Mouse (Mus musculus): Measurements from ENCODE around the gene Actr3b. TPM values are rescaled to one million over a fixed set of nuclear protein-coding genes. Genes with fewer than 3 reads are reported as not detected.

Gene Actr3b
- polyA plus RNA-seq, 1 experiment from 2014 or later = 19.9 TPM

GRCm38 (mm10) chr5:25752862-25753261 lies 6.9 kb upstream of the Actr3b start:
- Histone ChIP-seq H3K27me3 (no peaks in the 10 kb centered on the region), H3K4me2 (no peak overlapping the region), H3K36me3 (no peaks in the 10 kb centered on the region), H3K9me3 (no peaks in the 10 kb centered on the region), H3K27ac (no peak overlapping the region), H3K4me3 (no peak overlapping the region), H3K9ac (no peak overlapping the region), H3K4me1 (replicated peaks) (peaks cover 14% of the 10 kb centered on the region)
- ATAC-seq (ENCODE audit: low FRiP score) = no peak
- 80% methylated on average over 5 of the region's 5 CpGs for WGBS

GRCm38 (mm10) chr5:25753556-25754235 lies 6.1 kb upstream of the Actr3b start:
- Histone ChIP-seq H3K36me3 (no peaks in the 10 kb centered on the region), H3K27me3 (no peaks in the 10 kb centered on the region), H3K4me1 (replicated peaks) (peaks cover 14% of the 10 kb centered on the region), H3K27ac (peak overlapping the region; percentile 45), H3K9me3 (no peaks in the 10 kb centered on the region), H3K4me2 (no peak overlapping the region), H3K9ac (no peak overlapping the region), H3K4me3 (no peak overlapping the region)
- 59% methylated on average over 8 of the region's 8 CpGs for WGBS
- ATAC-seq (ENCODE audit: low FRiP score) = no peak

- H3K9me3 ChIP-seq = no peaks in the 10 kb centered on the region
- peaks cover 14% of the 10 kb centered on the region for H3K4me1 ChIP-seq (replicated peaks)
- no peak overlapping the region for H3K4me3 ChIP-seq
- no peak overlapping the region for H3K4me2 ChIP-seq
- H3K36me3 ChIP-seq = no peaks in the 10 kb centered on the region
- ATAC-seq (ENCODE audit: low FRiP score) = peak; percentile 57
- H3K9ac ChIP-seq = no peak overlapping the region
- H3K27me3 ChIP-seq = no peaks in the 10 kb centered on the region
- H3K27ac ChIP-seq = peak overlapping the region; percentile 45
- WGBS = 20% methylated on average over 2 of the region's 2 CpGs
Measured at GRCm38 (mm10) chr5:25754236-25754766, 5.5 kb upstream of the Actr3b start.

DNA sequence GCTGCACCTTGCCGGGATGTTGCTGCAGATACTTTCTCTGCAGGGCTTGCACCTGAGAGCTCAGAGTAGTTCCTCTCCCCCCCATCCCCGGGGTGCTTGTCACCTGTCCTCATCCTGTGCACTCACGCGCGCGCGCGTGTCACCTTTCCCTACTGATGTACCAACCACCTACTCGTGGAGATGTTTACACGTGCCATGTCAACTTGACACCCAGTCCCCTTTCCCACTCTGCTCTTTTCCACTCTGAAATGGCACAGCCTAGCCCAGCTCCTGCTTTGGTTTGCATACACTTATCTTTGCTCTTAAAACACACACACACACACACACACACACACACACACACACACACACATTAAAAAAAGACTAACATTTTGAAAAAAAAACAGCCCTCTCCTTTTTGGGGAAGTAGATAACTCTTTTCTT lies 624 bp downstream of the Actr3b start:
- Histone ChIP-seq H3K4me1 (replicated peaks) (peaks cover 14% of the 10 kb centered on the region), H3K36me3 (no peaks in the 10 kb centered on the region), H3K9ac (peak overlapping the region; percentile 87), H3K9me3 (no peaks in the 10 kb centered on the region), H3K27ac (no peak overlapping the region), H3K4me2 (peak overlapping the region; percentile 82), H3K27me3 (no peaks in the 10 kb centered on the region), H3K4me3 (peak overlapping the region; percentile 81)
- WGBS = 3% methylated on average over 10 of the region's 10 CpGs
- ATAC-seq (ENCODE audit: low FRiP score) = no peak

- no peak overlapping the region; the same call in 1 of the 2 replicates for H3K9ac ChIP-seq
- no peak overlapping the region for H3K27ac ChIP-seq
- no peaks in the 10 kb centered on the region for H3K27me3 ChIP-seq
- H3K4me2 ChIP-seq = peak overlapping the region; percentile 82
- peaks cover 14% of the 10 kb centered on the region for H3K4me1 ChIP-seq (replicated peaks)
- no peaks in the 10 kb centered on the region for H3K36me3 ChIP-seq
- no peak for ATAC-seq (ENCODE audit: low FRiP score)
- peak overlapping the region; percentile 81; the same call in 1 of the 2 replicates for H3K4me3 ChIP-seq
- H3K9me3 ChIP-seq = no peaks in the 10 kb centered on the region
- 68% methylated on average over 3 of the region's 3 CpGs for WGBS
Measured at GRCm38 (mm10) chr5:25760871-25761270, 1.1 kb downstream of the Actr3b start.

DNA sequence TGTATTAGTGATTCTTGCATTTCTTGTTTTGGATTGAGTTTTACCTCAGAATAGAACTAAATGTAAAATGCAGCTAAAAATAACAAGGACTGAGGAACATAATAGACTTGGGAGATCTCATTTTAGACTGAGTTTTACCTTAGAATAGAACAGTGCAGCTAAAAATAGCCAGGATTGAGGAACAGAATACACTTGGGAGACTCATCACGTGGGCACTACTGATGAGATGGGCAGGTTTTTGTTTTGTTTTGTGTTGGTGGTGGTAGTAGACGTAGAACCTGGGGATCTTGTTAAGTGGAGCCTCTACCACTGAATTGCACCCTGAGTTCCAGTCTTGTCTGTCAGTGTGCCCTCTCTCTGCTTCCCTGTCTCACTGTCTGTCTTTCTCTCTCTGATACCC lies 2.1 kb downstream of the Actr3b start:
- Histone ChIP-seq H3K27me3 (no peaks in the 10 kb centered on the region), H3K27ac (no peak overlapping the region), H3K4me3 (no peak overlapping the region), H3K9me3 (no peaks in the 10 kb centered on the region), H3K36me3 (no peaks in the 10 kb centered on the region), H3K4me2 (no peak overlapping the region), H3K9ac (no peak overlapping the region), H3K4me1 (replicated peaks) (peaks cover 14% of the 10 kb centered on the region)
- 89% methylated on average over 2 of the region's 2 CpGs for whole genome bisulfite sequencing
- ATAC-seq (ENCODE audit: low FRiP score) = no peak

GRCm38 (mm10) chr5:25769006-25769405 lies 9.2 kb downstream of the Actr3b start:
- Histone ChIP-seq H3K9ac (no peak overlapping the region), H3K9me3 (peaks cover 14% of the 10 kb centered on the region; the same call in 1 of the 2 replicates), H3K4me1 (replicated peaks) (no peaks in the 10 kb centered on the region), H3K27ac (no peak overlapping the region), H3K27me3 (no peaks in the 10 kb centered on the region), H3K4me2 (peak overlapping the region; percentile 34), H3K36me3 (no peaks in the 10 kb centered on the region), H3K4me3 (peak overlapping the region; percentile 11; the same call in 1 of the 2 replicates)
- 74% methylated on average over 17 of the region's 17 CpGs for WGBS
- no peak for ATAC-seq (ENCODE audit: low FRiP score)

DNA sequence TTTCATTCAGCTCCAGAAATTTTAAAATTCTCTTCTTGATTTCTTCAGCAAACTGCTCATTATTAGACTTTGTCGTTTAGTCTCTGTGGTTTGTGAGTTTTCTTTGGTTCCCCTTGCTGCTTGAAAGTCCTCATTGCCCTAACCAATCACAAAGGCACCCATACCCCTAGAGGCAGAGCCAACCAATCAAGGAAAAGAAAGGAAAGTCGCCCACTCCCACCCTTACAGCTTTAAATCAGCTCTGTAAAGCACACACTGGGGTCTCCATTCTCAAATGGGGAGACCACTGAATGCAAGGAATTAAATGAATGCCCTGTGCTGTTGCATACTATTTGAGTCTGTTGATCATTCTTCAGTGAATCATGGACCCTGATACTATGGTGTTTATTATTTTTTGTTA lies 9.6 kb downstream of the Actr3b start:
- 56% methylated on average over 2 of the region's 2 CpGs for WGBS
- Histone ChIP-seq H3K27ac (no peak overlapping the region), H3K4me1 (replicated peaks) (no peaks in the 10 kb centered on the region), H3K36me3 (no peaks in the 10 kb centered on the region), H3K9me3 (peaks cover 14% of the 10 kb centered on the region; the same call in 1 of the 2 replicates), H3K4me3 (no peak overlapping the region), H3K9ac (no peak overlapping the region), H3K27me3 (no peaks in the 10 kb centered on the region), H3K4me2 (peak overlapping the region; percentile 34; the same call in 1 of the 2 replicates)
- no peak for ATAC-seq (ENCODE audit: low FRiP score)

DNA sequence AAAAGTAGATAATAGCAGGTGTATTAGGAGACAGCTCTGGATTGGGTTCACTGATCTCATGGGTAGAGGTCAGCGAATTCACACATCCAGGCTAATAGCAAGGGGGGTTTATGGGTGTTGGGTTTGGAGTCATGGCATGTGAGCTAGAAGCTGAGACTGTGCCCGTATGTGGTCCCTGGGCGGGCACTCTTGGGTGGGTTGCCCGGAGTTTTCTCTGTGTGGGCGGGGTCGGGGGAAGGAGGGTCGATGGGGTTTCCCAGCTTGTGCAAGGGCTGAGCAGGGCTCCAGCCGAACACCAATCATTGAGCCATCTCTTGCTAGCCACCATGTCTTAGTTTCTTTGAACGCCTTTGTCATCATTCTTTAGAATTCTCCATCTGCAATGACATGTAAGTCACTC lies 12.7 kb downstream of the Actr3b start:
- no peak overlapping the region for H3K9ac ChIP-seq
- H3K27ac ChIP-seq = no peak overlapping the region
- H3K4me2 ChIP-seq = no peak overlapping the region
- H3K36me3 ChIP-seq = no peaks in the 10 kb centered on the region
- no peaks in the 10 kb centered on the region for H3K27me3 ChIP-seq
- peaks cover 14% of the 10 kb centered on the region; the same call in 1 of the 2 replicates for H3K9me3 ChIP-seq
- H3K4me3 ChIP-seq = no peak overlapping the region
- 93% methylated on average over 9 of the region's 9 CpGs for WGBS
- no peak for ATAC-seq (ENCODE audit: low FRiP score)
- H3K4me1 ChIP-seq (replicated peaks) = no peaks in the 10 kb centered on the region

DNA sequence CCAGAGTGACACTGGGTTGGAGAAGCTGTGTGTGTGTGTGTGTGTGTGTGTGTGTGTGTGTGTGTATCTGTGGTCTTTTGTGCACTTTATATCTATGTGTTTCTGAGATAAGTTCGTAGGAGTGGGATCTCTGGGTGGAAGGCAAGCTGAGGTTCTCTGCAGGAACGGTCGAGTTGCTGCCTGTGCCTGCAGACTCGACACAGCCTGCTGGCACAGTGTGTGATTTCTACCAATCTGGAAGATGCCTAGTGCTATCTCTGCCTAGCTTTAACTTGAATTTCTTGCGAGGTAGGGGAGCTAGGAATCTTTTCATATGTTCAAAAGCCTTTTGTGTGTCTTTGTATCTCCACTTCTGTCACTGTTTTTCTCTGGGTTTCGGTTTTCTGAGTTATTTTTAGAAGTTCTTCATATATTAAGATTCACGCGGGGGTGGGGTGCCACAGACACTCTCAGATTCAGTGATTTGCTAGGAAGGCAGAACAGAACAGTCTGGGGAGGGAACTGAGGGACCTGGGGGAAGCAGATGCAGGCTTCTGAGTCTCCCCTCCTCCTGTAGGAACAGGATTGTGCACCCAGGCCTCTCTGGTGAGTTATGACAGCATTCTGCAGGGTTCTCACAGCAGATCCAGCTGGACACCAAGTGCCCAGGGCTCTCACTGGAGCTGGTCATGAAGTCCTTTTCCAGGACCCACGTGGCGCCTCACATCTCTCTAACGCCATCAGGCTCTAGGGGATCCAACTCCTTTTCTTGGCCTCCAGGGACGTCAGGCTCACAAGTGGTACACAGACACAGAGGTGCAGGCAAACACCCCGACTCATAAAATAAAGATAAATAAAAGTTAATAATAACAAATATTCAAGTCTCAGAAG lies 14.4 kb downstream of the Actr3b start:
- H3K4me3 ChIP-seq = no peak overlapping the region
- 87% methylated on average over 13 of the region's 13 CpGs for WGBS
- H3K9ac ChIP-seq = no peak overlapping the region
- H3K4me2 ChIP-seq = no peak overlapping the region
- H3K36me3 ChIP-seq = no peaks in the 10 kb centered on the region
- no peaks in the 10 kb centered on the region for H3K27me3 ChIP-seq
- peaks cover 14% of the 10 kb centered on the region; the same call in 1 of the 2 replicates for H3K9me3 ChIP-seq
- H3K4me1 ChIP-seq (replicated peaks) = no peaks in the 10 kb centered on the region
- no peak overlapping the region for H3K27ac ChIP-seq
- no peak for ATAC-seq (ENCODE audit: low FRiP score)

DNA sequence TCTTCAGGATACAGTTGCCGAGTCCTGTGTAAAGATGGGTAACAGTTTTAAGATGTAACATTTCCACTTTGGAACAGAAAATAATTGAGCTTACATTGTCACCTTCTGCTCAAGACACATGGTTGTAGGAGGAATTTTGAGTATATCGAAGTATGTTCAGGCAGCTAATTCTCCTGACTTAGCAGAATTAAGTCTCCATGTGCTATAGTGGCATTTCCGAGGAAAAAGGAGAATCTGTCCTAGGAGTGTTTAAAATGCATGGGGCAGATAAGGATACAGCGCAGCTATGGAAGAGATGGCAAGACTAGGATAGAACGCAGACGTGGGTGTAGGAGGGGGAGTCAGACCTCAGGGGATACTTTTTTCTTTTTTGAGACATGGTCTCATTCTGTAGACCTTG lies 31.8 kb downstream of the Actr3b start:
- no peaks in the 10 kb centered on the region for H3K4me1 ChIP-seq (replicated peaks)
- ATAC-seq (ENCODE audit: low FRiP score) = no peak
- WGBS = 90% methylated on average over 6 of the region's 6 CpGs
- no peak overlapping the region for H3K27ac ChIP-seq
- H3K9me3 ChIP-seq = no peaks in the 10 kb centered on the region
- H3K36me3 ChIP-seq = no peaks in the 10 kb centered on the region
- no peak overlapping the region for H3K4me2 ChIP-seq
- no peak overlapping the region for H3K4me3 ChIP-seq
- H3K9ac ChIP-seq = no peak overlapping the region
- no peaks in the 10 kb centered on the region for H3K27me3 ChIP-seq

DNA sequence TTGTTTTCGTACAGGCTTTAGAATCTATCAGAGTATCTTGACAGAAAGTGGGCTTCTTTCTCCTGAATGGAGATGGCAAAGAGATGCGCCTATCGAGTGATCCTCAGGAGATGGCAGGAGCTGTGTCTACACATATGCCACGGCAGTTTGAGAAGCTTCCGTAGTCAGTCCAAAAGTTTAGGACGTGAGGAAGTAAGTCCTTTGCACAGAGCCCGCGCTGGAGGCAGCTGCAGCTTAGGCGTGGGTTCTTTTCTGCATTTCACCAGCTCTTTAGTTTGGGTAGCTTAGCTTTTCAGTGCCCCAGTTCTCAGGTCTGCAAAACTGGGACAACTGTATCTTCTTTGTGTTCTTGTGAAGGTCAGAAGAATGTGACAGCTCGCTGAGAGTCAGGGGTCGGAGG lies 38.0 kb downstream of the Actr3b start:
- Histone ChIP-seq H3K36me3 (no peaks in the 10 kb centered on the region), H3K9me3 (no peaks in the 10 kb centered on the region), H3K27me3 (no peaks in the 10 kb centered on the region), H3K4me1 (replicated peaks) (no peaks in the 10 kb centered on the region), H3K4me3 (no peak overlapping the region), H3K27ac (no peak overlapping the region), H3K4me2 (no peak overlapping the region), H3K9ac (no peak overlapping the region)
- WGBS = 92% methylated on average over 11 of the region's 11 CpGs
- ATAC-seq (ENCODE audit: low FRiP score) = no peak

All from hindbrain, embryonic 13.5 days (tissue).